Mouse (Mus musculus) forebrain, embryonic 16.5 days (tissue): Measurements from ENCODE around the gene Znrd1. TPM values are rescaled to one million over a fixed set of nuclear protein-coding genes. Genes with fewer than 3 reads are reported as not detected.
"Not testable (repeated sequence)": the region's sequence is repeated elsewhere in the genome, so short reads cannot be mapped to it uniquely, and the experiment has no call there.

Experiments used
- ATAC-seq: fragments of 200-750 bp; cut with Nextera tagmentation; 2 replicates; pipeline ENCODE4 v1.8.0; 2017; ENCODE audit warnings: mild to moderate bottlenecking, moderate library complexity
- H3K27ac ChIP-seq: fragments of 300-500 bp; sonication (generic); 2 replicates; pipeline ENCODE4 v1.5.1; 2014; ENCODE audit warnings: low read length, control low read depth
- H3K27me3 ChIP-seq: fragments of 300-500 bp; sonication (generic); replicated peaks from 2 replicates; pipeline ENCODE4 v1.6.1; 2014; ENCODE audit warnings: low read length; ENCODE audit not compliant: control insufficient read depth, insufficient read depth
- H3K36me3 ChIP-seq: fragments of 300-500 bp; sonication (generic); 2 replicates; pipeline ENCODE4 v1.6.1; 2014; ENCODE audit not compliant: control insufficient read depth, insufficient read depth
- H3K4me1 ChIP-seq: fragments of 300-500 bp; sonication (generic); replicated peaks from 2 replicates; pipeline ENCODE4 v1.6.1; 2014; ENCODE audit warnings: low read length; ENCODE audit not compliant: control insufficient read depth, insufficient read depth
- H3K4me2 ChIP-seq: fragments of 300-500 bp; sonication (generic); 2 replicates; pipeline ENCODE4 v1.6.1; 2014; ENCODE audit warnings: mild to moderate bottlenecking, low read length, control low read depth
- H3K4me3 ChIP-seq: fragments of 300-500 bp; sonication (generic); replicated peaks from 2 replicates; pipeline ENCODE4 v1.5.1; 2014; ENCODE audit warnings: mild to moderate bottlenecking, low read length, control low read depth
- H3K9ac ChIP-seq: fragments of 300-500 bp; sonication (generic); replicated peaks from 2 replicates; pipeline ENCODE4 v1.6.1; 2014; ENCODE audit warnings: low read depth, low read length, control low read depth
- H3K9me3 ChIP-seq: fragments of 300-500 bp; sonication (generic); 2 replicates; pipeline ENCODE4 v1.6.1; 2016; ENCODE audit warnings: low read length; ENCODE audit not compliant: control insufficient read depth
- WGBS: fragments of 180-500 bp; shearing (Covaris S2); extraction: QIAGEN DNeasy Blood & Tissue Kit; methylation state at CpG from one replicate; pipeline ENCODE4 v1.1.7; 2014; 5-methylcytosine and 5-hydroxymethylcytosine counted together
- polyA plus RNA-seq: library from polyadenylated mRNA; unstranded; fragments of >200 nt; fragmentation: Nextera tagmentation; extraction: Ambion mirVana; gene quantifications from 2 replicates; pipeline ENCODE4 v1.2.1, GENCODE M21; 2015

The Znrd1 gene
- polyA plus RNA-seq, 1 experiment from 2014 or later, result 58.9 TPM

GRCm38 (mm10) chr17:36993770-36994325 is 35.5 kb upstream of the Znrd1 start:
- Histone ChIP-seq H3K27ac (no peak overlapping the region), H3K4me1 (no peaks in the 10 kb centered on the region), H3K9me3 (no peaks in the 10 kb centered on the region), H3K36me3 (no peaks in the 10 kb centered on the region), H3K4me3 (no peak overlapping the region), H3K4me2 (no peak overlapping the region), H3K27me3 (peaks cover 8% of the 10 kb centered on the region), H3K9ac (no peak overlapping the region)
- ATAC-seq, result no peak
- 89% methylated on average over 4 of the region's 4 CpGs for WGBS

- Histone ChIP-seq H3K4me2 (no peak overlapping the region), H3K27ac (no peak overlapping the region), H3K36me3 (no peaks in the 10 kb centered on the region), H3K4me3 (no peak overlapping the region), H3K9me3 (no peaks in the 10 kb centered on the region), H3K9ac (no peak overlapping the region), H3K4me1 (no peaks in the 10 kb centered on the region), H3K27me3 (peaks cover 16% of the 10 kb centered on the region)
- WGBS, result 78% methylated on average over 3 of the region's 3 CpGs
- ATAC-seq, result no peak
These were observed 34.2 kb upstream of the Znrd1 start for GRCm38 (mm10) chr17:36992336-36993104.

- ATAC-seq, H3K9ac ChIP-seq, H3K4me2 ChIP-seq, H3K27ac ChIP-seq, H3K36me3 ChIP-seq, H3K4me3 ChIP-seq, H3K4me1 ChIP-seq, H3K9me3 ChIP-seq: not testable (repeated sequence)
- H3K27me3 ChIP-seq, result peaks cover 19% of the 10 kb centered on the region
- WGBS, result 89% methylated on average over 5 of the region's 6 CpGs
These were observed 32.3 kb upstream of the Znrd1 start for GRCm38 (mm10) chr17:36990630-36991029.

GRCm38 (mm10) chr17:36989437-36989836 is 31.1 kb upstream of the Znrd1 start, which contains the start of gene H2-M5:
H2-M5 (minus strand) TSS chr17:36989537.
- no peaks in the 10 kb centered on the region for H3K4me1 ChIP-seq
- no peak within 1 kb of the TSS for H3K9ac ChIP-seq
- H3K9me3 ChIP-seq, result no peaks in the 10 kb centered on the region
- H3K4me2 ChIP-seq, result peak within 1 kb of the TSS; percentile 5; the same call in 1 of the 2 replicates
- ATAC-seq, result no peak
- H3K36me3 ChIP-seq, result no peaks in the 10 kb centered on the region
- 0 out of 2 replicates have a peak within 1 kb of the TSS, but pooled peaks have one; percentile 9 for H3K4me3 ChIP-seq
- peaks cover 19% of the 10 kb centered on the region for H3K27me3 ChIP-seq
- H3K27ac ChIP-seq, result no peak within 1 kb of the TSS
- 20% methylated on average over 5 of the region's 5 CpGs for WGBS

GRCm38 (mm10) chr17:36988475-36988874 is 30.1 kb upstream of the Znrd1 start:
- Histone ChIP-seq H3K4me1 (no peaks in the 10 kb centered on the region), H3K27ac (no peak overlapping the region), H3K4me2 (peak overlapping the region; percentile 5; the same call in 1 of the 2 replicates), H3K27me3 (peaks cover 19% of the 10 kb centered on the region), H3K36me3 (no peaks in the 10 kb centered on the region), H3K4me3 (0 out of 2 replicates have a peak overlapping the region, but pooled peaks have one; percentile 9), H3K9ac (no peak overlapping the region), H3K9me3 (no peaks in the 10 kb centered on the region)
- 0 out of 2 replicates have a peak, but pooled peaks have one; percentile 12 for ATAC-seq
- WGBS, result 6% methylated on average over 24 of the region's 24 CpGs

- no peak for ATAC-seq
- H3K9ac ChIP-seq, result no peak overlapping the region
- H3K4me2 ChIP-seq, result no peak overlapping the region
- WGBS, result 40% methylated on average over 5 of the region's 5 CpGs
- H3K27me3 ChIP-seq, result peaks cover 3% of the 10 kb centered on the region; the same call in 1 of the 2 replicates
- no peak overlapping the region for H3K4me3 ChIP-seq
- no peaks in the 10 kb centered on the region for H3K4me1 ChIP-seq
- H3K27ac ChIP-seq, result no peak overlapping the region
- no peaks in the 10 kb centered on the region for H3K36me3 ChIP-seq
- H3K9me3 ChIP-seq, result no peaks in the 10 kb centered on the region
These were observed 24.1 kb upstream of the Znrd1 start for GRCm38 (mm10) chr17:36982253-36983155.

GRCm38 (mm10) chr17:36981845-36982244 is 23.5 kb upstream of the Znrd1 start:
- no peaks in the 10 kb centered on the region for H3K36me3 ChIP-seq

GRCm38 (mm10) chr17:36981221-36981813 is 23.0 kb upstream of the Znrd1 start, which contains the start of gene 2410137M14Rik:
2410137M14Rik (minus strand) TSS chr17:36981237.
- WGBS, result 10% methylated on average over 18 of the region's 18 CpGs
- Histone ChIP-seq H3K27me3 (no peaks in the 10 kb centered on the region), H3K36me3 (no peaks in the 10 kb centered on the region), H3K4me3 (no peak within 1 kb of the TSS), H3K4me1 (no peaks in the 10 kb centered on the region), H3K4me2 (no peak within 1 kb of the TSS), H3K27ac (no peak within 1 kb of the TSS), H3K9me3 (no peaks in the 10 kb centered on the region), H3K9ac (no peak within 1 kb of the TSS)
- ATAC-seq, result no peak

More at GRCm38 (mm10) chr17:36981845-36982244, 23.5 kb upstream of the Znrd1 start:
- H3K4me3 ChIP-seq, result no peak overlapping the region
- WGBS, result 5% methylated on average over 4 of the region's 4 CpGs
- H3K4me2 ChIP-seq, result no peak overlapping the region
- H3K27ac ChIP-seq, result no peak overlapping the region
- no peaks in the 10 kb centered on the region for H3K4me1 ChIP-seq
- H3K9ac ChIP-seq, result no peak overlapping the region
- ATAC-seq, result no peak
- no peaks in the 10 kb centered on the region for H3K27me3 ChIP-seq
- no peaks in the 10 kb centered on the region for H3K9me3 ChIP-seq
